Mouse (Mus musculus) G1E-ER4 (cell line): ENCODE measurements around the gene Ncoa7. TPM values are rescaled to one million over a fixed set of nuclear protein-coding genes. Genes with fewer than 3 reads are reported as not detected.

Experiments
- GATA1 ChIP-seq: IDR thresholded peaks from one replicate; pipeline ENCODE4 v1.8.0; 2012; ENCODE audit warnings: low read length, inconsistent platforms
- polyA plus RNA-seq: library from polyadenylated mRNA; stranded (reverse); fragments of >175 nt; gene quantifications from 2 replicates; pipeline ENCODE4 v1.2.3, GENCODE M21; 2012

The Ncoa7 gene
- polyA plus RNA-seq, 1 experiment: 15.4 TPM

GRCm38 (mm10) chr10:30655655-30656054, 147.5 kb downstream of the Ncoa7 start:
- no peak for TF ChIP-seq GATA1

- TF ChIP-seq GATA1: no peak
These were observed 155.4 kb downstream of the Ncoa7 start for GRCm38 (mm10) chr10:30647681-30648080.

- TF ChIP-seq GATA1: no peak
These were observed 164.9 kb downstream of the Ncoa7 start for GRCm38 (mm10) chr10:30638216-30638615.

GRCm38 (mm10) chr10:30632718-30633117, 170.4 kb downstream of the Ncoa7 start:
- TF ChIP-seq GATA1: no peak

GRCm38 (mm10) chr10:30629977-30630376, 173.1 kb downstream of the Ncoa7 start:
- no peak for TF ChIP-seq GATA1

GRCm38 (mm10) chr10:30629513-30629912, 173.6 kb downstream of the Ncoa7 start, which contains the start of gene Hint3:
TSS of gene Hint3 (minus strand) at chr10:30629632.
- no peak for TF ChIP-seq GATA1

GRCm38 (mm10) chr10:30627548-30627947, 175.6 kb downstream of the Ncoa7 start:
- TF ChIP-seq GATA1: no peak

GRCm38 (mm10) chr10:30624161-30625019, 178.7 kb downstream of the Ncoa7 start:
- no peak for TF ChIP-seq GATA1

GRCm38 (mm10) chr10:30622928-30623327, 180.2 kb downstream of the Ncoa7 start:
- TF ChIP-seq GATA1: no peak

GRCm38 (mm10) chr10:30618918-30619210, 184.3 kb downstream of the Ncoa7 start:
- TF ChIP-seq GATA1: no peak

- TF ChIP-seq GATA1: no peak
These were observed 184.8 kb downstream of the Ncoa7 start for GRCm38 (mm10) chr10:30618091-30618917.

- TF ChIP-seq GATA1: no peak
These were observed 190.1 kb downstream of the Ncoa7 start for GRCm38 (mm10) chr10:30613039-30613438.

- TF ChIP-seq GATA1: no peak
These were observed 193.5 kb downstream of the Ncoa7 start for GRCm38 (mm10) chr10:30609614-30610013.

GRCm38 (mm10) chr10:30608109-30608508, 195.0 kb downstream of the Ncoa7 start:
- TF ChIP-seq GATA1: no peak

- no peak for TF ChIP-seq GATA1
These were observed 202.6 kb downstream of the Ncoa7 start, which contains the start of gene Trmt11 for GRCm38 (mm10) chr10:30600542-30600966. TSS of gene Trmt11 (minus strand) at chr10:30600749.

GRCm38 (mm10) chr10:30600094-30600534, 203.0 kb downstream of the Ncoa7 start:
- no peak for TF ChIP-seq GATA1
